Mouse (Mus musculus) lung, embryonic 16.5 days (tissue): Measurements from ENCODE around the gene Rps19bp1. TPM values are rescaled to one million over a fixed set of nuclear protein-coding genes. Genes with fewer than 3 reads are reported as not detected.

Experiments used
- ATAC-seq: fragments of 200-750 bp; cut with Nextera tagmentation; 2 replicates; pipeline ENCODE4 v1.8.0; 2017; ENCODE audit warnings: low read depth, mild to moderate bottlenecking, moderate library complexity
- H3K27ac ChIP-seq: fragments of 300-500 bp; sonication (generic); 2 replicates; pipeline ENCODE4 v1.5.1; 2014; ENCODE audit warnings: mild to moderate bottlenecking, control low read depth, low read length
- H3K27me3 ChIP-seq: fragments of 300-500 bp; sonication (generic); 2 replicates; pipeline ENCODE4 v1.6.1; 2014; ENCODE audit warnings: low read depth, low read length, mixed read lengths; ENCODE audit not compliant: control insufficient read depth, insufficient read depth
- H3K36me3 ChIP-seq: fragments of 300-500 bp; sonication (generic); 2 replicates; pipeline ENCODE4 v1.6.1; 2014; ENCODE audit warnings: low read length; ENCODE audit not compliant: control insufficient read depth, insufficient read depth
- H3K4me1 ChIP-seq: fragments of 300-500 bp; sonication (generic); replicated peaks from 2 replicates; pipeline ENCODE4 v1.6.1; 2014; ENCODE audit warnings: low read length, mixed read lengths; ENCODE audit not compliant: control insufficient read depth, insufficient read depth
- H3K4me2 ChIP-seq: fragments of 300-500 bp; sonication (generic); 2 replicates; pipeline ENCODE4 v1.6.1; 2014; ENCODE audit warnings: low read depth, low read length, control low read depth
- H3K4me3 ChIP-seq: fragments of 300-500 bp; sonication (generic); 2 replicates; pipeline ENCODE4 v1.5.1; 2014; ENCODE audit warnings: mild to moderate bottlenecking, low read length, control low read depth
- H3K9ac ChIP-seq: fragments of 300-500 bp; sonication (generic); 2 replicates; pipeline ENCODE4 v1.6.1; 2014; ENCODE audit warnings: low read length, control low read depth
- H3K9me3 ChIP-seq: fragments of 300-500 bp; sonication (generic); 2 replicates; pipeline ENCODE4 v1.6.1; 2016; ENCODE audit warnings: low read length; ENCODE audit not compliant: control insufficient read depth
- WGBS: fragments of 180-500 bp; shearing (Covaris S2); extraction: QIAGEN DNeasy Blood & Tissue Kit; methylation state at CpG from one replicate; pipeline ENCODE4 v1.1.7; 2014; 5-methylcytosine and 5-hydroxymethylcytosine counted together
- polyA plus RNA-seq: library from polyadenylated mRNA; unstranded; fragments of >200 nt; fragmentation: Nextera tagmentation; extraction: Ambion mirVana; gene quantifications from 2 replicates; pipeline ENCODE4 v1.2.1, GENCODE M21; 2015

Rps19bp1 gene
- polyA plus RNA-seq, 1 experiment from 2014 or later: 44.2 TPM

GRCm38 (mm10) chr15:80225796-80226195 lies 38.3 kb downstream of the Rps19bp1 start:
- Histone ChIP-seq H3K9ac (no peak overlapping the region), H3K36me3 (no peaks in the 10 kb centered on the region), H3K4me1 (no peaks in the 10 kb centered on the region), H3K9me3 (no peaks in the 10 kb centered on the region), H3K27ac (no peak overlapping the region), H3K27me3 (no peaks in the 10 kb centered on the region), H3K4me3 (no peak overlapping the region), H3K4me2 (no peak overlapping the region)
- ATAC-seq: no peak
- 47% methylated on average over 2 of the region's 2 CpGs for WGBS

DNA sequence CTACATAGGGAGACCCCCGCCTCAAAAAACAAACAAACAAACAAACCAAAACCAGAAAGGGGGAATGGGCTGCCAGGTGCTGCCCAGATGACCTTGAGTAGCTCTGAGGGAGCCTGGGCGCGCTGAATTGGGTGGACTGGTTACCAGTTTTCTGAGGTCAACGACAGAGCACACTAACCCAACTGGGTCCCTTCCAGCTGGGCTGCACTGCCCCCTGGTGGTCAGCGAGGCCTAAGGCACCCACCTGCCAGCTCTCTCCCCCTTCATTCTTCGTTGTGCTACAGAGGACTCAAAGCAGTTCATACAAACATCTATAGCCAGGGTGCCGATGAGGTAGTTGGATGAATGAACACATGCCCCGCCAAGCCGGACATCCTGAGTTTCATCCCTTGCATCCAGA lies 38.9 kb downstream of the Rps19bp1 start:
- Histone ChIP-seq H3K4me2 (no peak overlapping the region), H3K27me3 (no peaks in the 10 kb centered on the region), H3K27ac (no peak overlapping the region), H3K9ac (no peak overlapping the region), H3K4me1 (no peaks in the 10 kb centered on the region), H3K9me3 (no peaks in the 10 kb centered on the region), H3K36me3 (no peaks in the 10 kb centered on the region), H3K4me3 (no peak overlapping the region)
- peak; percentile 49; the same call in 1 of the 2 replicates for ATAC-seq
- WGBS: 26% methylated on average over 9 of the region's 9 CpGs

- H3K9me3 ChIP-seq: no peaks in the 10 kb centered on the region
- no peaks in the 10 kb centered on the region for H3K27me3 ChIP-seq
- no peaks in the 10 kb centered on the region for H3K36me3 ChIP-seq
- H3K4me1 ChIP-seq: no peaks in the 10 kb centered on the region
- no peak overlapping the region for H3K27ac ChIP-seq
- no peak for ATAC-seq
- H3K4me2 ChIP-seq: no peak overlapping the region
- WGBS: 78% methylated on average over 7 of the region's 7 CpGs
- no peak overlapping the region for H3K4me3 ChIP-seq
- H3K9ac ChIP-seq: no peak overlapping the region
Measured at GRCm38 (mm10) chr15:80223751-80224150, 40.4 kb downstream of the Rps19bp1 start.

DNA sequence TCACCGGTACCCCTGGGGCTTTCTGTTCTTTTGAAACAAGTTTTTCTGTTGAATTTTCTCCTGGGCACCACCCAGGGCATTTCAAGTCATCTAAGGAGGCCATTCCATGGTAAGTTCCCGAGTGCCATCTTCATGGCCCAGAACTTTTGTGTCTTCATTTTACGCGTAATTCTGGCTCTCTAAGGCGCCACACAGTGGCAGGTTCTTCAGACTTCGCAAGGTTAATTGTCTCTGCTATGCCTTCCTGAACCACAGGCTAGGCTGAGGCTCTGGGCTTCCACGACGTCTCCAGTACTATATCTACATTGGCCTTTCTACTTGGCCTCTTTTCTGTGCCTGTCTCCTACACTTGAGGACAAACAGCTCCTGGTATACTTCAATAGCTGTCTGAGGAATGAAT lies 43.1 kb downstream of the Rps19bp1 start:
- ATAC-seq: no peak
- no peak overlapping the region for H3K4me2 ChIP-seq
- H3K9ac ChIP-seq: no peak overlapping the region
- no peaks in the 10 kb centered on the region for H3K9me3 ChIP-seq
- H3K4me3 ChIP-seq: no peak overlapping the region
- no peaks in the 10 kb centered on the region for H3K36me3 ChIP-seq
- H3K27me3 ChIP-seq: no peaks in the 10 kb centered on the region
- H3K4me1 ChIP-seq: no peaks in the 10 kb centered on the region
- no peak overlapping the region for H3K27ac ChIP-seq
- 61% methylated on average over 8 of the region's 8 CpGs for WGBS

- Histone ChIP-seq H3K9me3 (no peaks in the 10 kb centered on the region), H3K4me2 (no peak overlapping the region), H3K4me3 (no peak overlapping the region), H3K27me3 (no peaks in the 10 kb centered on the region), H3K9ac (no peak overlapping the region), H3K36me3 (no peaks in the 10 kb centered on the region), H3K27ac (peak overlapping the region; percentile 26; the same call in 1 of the 2 replicates), H3K4me1 (no peaks in the 10 kb centered on the region)
- ATAC-seq: no peak
- 52% methylated on average over 4 of the region's 4 CpGs for WGBS
Measured at GRCm38 (mm10) chr15:80219705-80220657, 44.1 kb downstream of the Rps19bp1 start.

- ATAC-seq: peak; percentile 60
- Histone ChIP-seq H3K4me2 (peak overlapping the region; percentile 43), H3K27me3 (no peaks in the 10 kb centered on the region), H3K9me3 (no peaks in the 10 kb centered on the region), H3K36me3 (no peaks in the 10 kb centered on the region), H3K27ac (peak overlapping the region; percentile 26; the same call in 1 of the 2 replicates), H3K4me1 (no peaks in the 10 kb centered on the region), H3K4me3 (no peak overlapping the region), H3K9ac (no peak overlapping the region; the same call in 1 of the 2 replicates)
- 21% methylated on average over 14 of the region's 14 CpGs for WGBS
Measured at GRCm38 (mm10) chr15:80219211-80219610, 44.9 kb downstream of the Rps19bp1 start.

- Histone ChIP-seq H3K27me3 (no peaks in the 10 kb centered on the region), H3K9me3 (no peaks in the 10 kb centered on the region), H3K36me3 (no peaks in the 10 kb centered on the region), H3K9ac (no peak overlapping the region), H3K4me1 (no peaks in the 10 kb centered on the region), H3K4me3 (no peak overlapping the region), H3K27ac (no peak overlapping the region), H3K4me2 (no peak overlapping the region)
- WGBS: 80% methylated on average over 10 of the region's 10 CpGs
- ATAC-seq: no peak
Measured at GRCm38 (mm10) chr15:80217476-80217875, 46.6 kb downstream of the Rps19bp1 start.

GRCm38 (mm10) chr15:80216480-80216820 lies 47.7 kb downstream of the Rps19bp1 start:
- 59% methylated on average over 9 of the region's 9 CpGs for WGBS
- Histone ChIP-seq H3K4me2 (no peak overlapping the region), H3K36me3 (0 out of 2 replicates have a peak, but pooled peaks cover 4% of the 10 kb centered on the region), H3K27me3 (no peaks in the 10 kb centered on the region), H3K9me3 (no peaks in the 10 kb centered on the region), H3K4me1 (no peaks in the 10 kb centered on the region), H3K9ac (no peak overlapping the region), H3K4me3 (no peak overlapping the region), H3K27ac (no peak overlapping the region)
- no peak for ATAC-seq

DNA sequence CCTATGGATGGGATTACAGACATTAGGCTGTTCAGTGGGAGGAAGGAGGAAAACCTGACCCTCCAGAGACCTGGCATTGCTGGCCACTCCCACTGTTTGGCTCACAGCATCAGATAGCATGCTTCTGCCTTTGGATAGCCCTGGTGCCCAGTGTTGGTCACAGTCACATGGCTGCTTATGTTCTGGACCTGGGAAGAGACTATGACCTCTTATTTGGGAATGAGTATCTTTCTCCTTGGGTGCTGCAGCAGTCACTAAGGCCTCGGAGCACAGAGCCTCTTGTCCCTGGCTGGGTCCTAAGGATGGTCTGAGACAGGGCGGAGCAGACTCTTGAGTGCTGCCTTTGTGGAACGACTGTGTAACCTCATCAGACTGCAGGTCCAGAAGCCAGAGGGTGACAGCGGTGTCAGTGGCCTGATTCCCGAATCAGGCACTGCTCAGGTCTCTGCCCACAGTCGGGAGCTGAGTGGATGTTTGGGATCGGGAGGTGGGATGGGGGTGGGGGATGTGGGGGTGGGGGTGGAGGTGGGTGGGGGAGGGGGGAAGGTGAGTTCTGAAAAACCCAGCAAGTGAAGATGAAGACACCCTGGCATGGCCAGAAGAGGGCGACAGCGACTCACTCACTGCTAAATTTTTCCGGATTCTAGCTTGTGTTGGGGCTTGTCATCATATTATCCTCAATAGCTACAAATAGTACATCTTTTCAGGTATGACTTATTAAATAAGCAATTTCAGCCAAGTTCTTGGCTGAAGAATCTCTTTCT lies 48.2 kb downstream of the Rps19bp1 start:
- no peak for ATAC-seq
- Histone ChIP-seq H3K27ac (no peak overlapping the region), H3K9ac (no peak overlapping the region), H3K4me1 (no peaks in the 10 kb centered on the region), H3K9me3 (no peaks in the 10 kb centered on the region), H3K4me3 (no peak overlapping the region), H3K27me3 (no peaks in the 10 kb centered on the region), H3K4me2 (no peak overlapping the region), H3K36me3 (0 out of 2 replicates have a peak, but pooled peaks cover 4% of the 10 kb centered on the region)
- WGBS: 13% methylated on average over 10 of the region's 10 CpGs
